Mouse (Mus musculus) embryonic facial prominence, embryonic 14.5 days (tissue): Measurements from ENCODE around the gene Cd6. TPM values are rescaled to one million over a fixed set of nuclear protein-coding genes. Genes with fewer than 3 reads are reported as not detected.

Source experiments
- ATAC-seq: fragments of 200-750 bp; cut with Nextera tagmentation; 2 replicates; pipeline ENCODE4 v1.8.0; 2017; ENCODE audit warnings: low read depth, moderate number of reproducible peaks, moderate TSS enrichment
- DNase-seq: peaks from one replicate; pipeline ENCODE4 v3.0.0-alpha.2; 2015; ENCODE audit warnings: low spot score
- H3K27ac ChIP-seq: fragments of 300-500 bp; sonication (generic); replicated peaks from 2 replicates; pipeline ENCODE4 v1.5.1; 2014; ENCODE audit warnings: low read depth, mild to moderate bottlenecking, low read length, moderate library complexity
- H3K27me3 ChIP-seq: fragments of 300-500 bp; sonication (generic); replicated peaks from 2 replicates; pipeline ENCODE4 v1.6.1; 2014; ENCODE audit warnings: low read length; ENCODE audit not compliant: control insufficient read depth, insufficient read depth
- H3K36me3 ChIP-seq: fragments of 300-500 bp; sonication (generic); 2 replicates; pipeline ENCODE4 v1.6.1; 2014; ENCODE audit warnings: low read length, mixed read lengths; ENCODE audit not compliant: control insufficient read depth, insufficient read depth
- H3K4me1 ChIP-seq: fragments of 300-500 bp; sonication (generic); 2 replicates; pipeline ENCODE4 v1.6.1; 2014; ENCODE audit warnings: antibody characterized with exemption, low read length; ENCODE audit not compliant: control insufficient read depth, insufficient read depth
- H3K4me2 ChIP-seq: fragments of 300-500 bp; sonication (generic); 2 replicates; pipeline ENCODE4 v1.6.1; 2014; ENCODE audit warnings: low read depth, mild to moderate bottlenecking, low read length, moderate library complexity, mixed read lengths
- H3K4me3 ChIP-seq: fragments of 300-500 bp; sonication (generic); 2 replicates; pipeline ENCODE4 v1.5.1; 2014; ENCODE audit warnings: low read depth, mild to moderate bottlenecking, low read length
- H3K9ac ChIP-seq: fragments of 300-500 bp; sonication (generic); 2 replicates; pipeline ENCODE4 v1.6.1; 2014; ENCODE audit warnings: low read depth, mild to moderate bottlenecking, low read length, moderate library complexity, mixed read lengths
- H3K9me3 ChIP-seq: fragments of 300-500 bp; sonication (generic); 2 replicates; pipeline ENCODE4 v1.6.1; 2016; ENCODE audit warnings: low read length; ENCODE audit not compliant: control insufficient read depth
- WGBS: fragments of 180-500 bp; shearing (Covaris S2); extraction: QIAGEN DNeasy Blood & Tissue Kit; methylation state at CpG from one replicate; pipeline ENCODE4 v1.1.7; 2014; 5-methylcytosine and 5-hydroxymethylcytosine counted together
- polyA plus RNA-seq: library from polyadenylated mRNA; unstranded; fragments of >200 nt; fragmentation: Nextera tagmentation; extraction: Ambion mirVana; gene quantifications from 2 replicates; pipeline ENCODE4 v1.2.1, GENCODE M21; 2014

Cd6 gene
- polyA plus RNA-seq, 1 experiment from 2014 or later, result not detected

- ATAC-seq (no peak), DNase-seq (no peak)
- Histone ChIP-seq H3K9me3 (no peaks in the 10 kb centered on the region), H3K27ac (no peak overlapping the region), H3K4me1 (no peaks in the 10 kb centered on the region), H3K27me3 (no peaks in the 10 kb centered on the region), H3K9ac (no peak overlapping the region), H3K4me2 (no peak overlapping the region), H3K36me3 (no peaks in the 10 kb centered on the region), H3K4me3 (no peak overlapping the region)
- WGBS, result 83% methylated on average over 6 of the region's 6 CpGs
These were observed 82.1 kb downstream of the Cd6 start for GRCm38 (mm10) chr19:10747718-10748117.

GRCm38 (mm10) chr19:10747182-10747581 lies 82.7 kb downstream of the Cd6 start:
- no peaks in the 10 kb centered on the region for H3K36me3 ChIP-seq
- no peaks in the 10 kb centered on the region for H3K27me3 ChIP-seq
- ATAC-seq (no peak), DNase-seq (no peak)
- 79% methylated on average over 7 of the region's 7 CpGs for WGBS
- H3K9me3 ChIP-seq, result no peaks in the 10 kb centered on the region
- no peaks in the 10 kb centered on the region for H3K4me1 ChIP-seq
- H3K4me3 ChIP-seq, result no peak overlapping the region
- no peak overlapping the region for H3K27ac ChIP-seq
- no peak overlapping the region for H3K4me2 ChIP-seq
- no peak overlapping the region for H3K9ac ChIP-seq

- H3K36me3 ChIP-seq, result no peaks in the 10 kb centered on the region
- no peak for DNase-seq
- 70% methylated on average over 3 of the region's 3 CpGs for WGBS
These were observed 87.3 kb downstream of the Cd6 start for GRCm38 (mm10) chr19:10742565-10742964.

GRCm38 (mm10) chr19:10742145-10742544 lies 87.7 kb downstream of the Cd6 start:
- 82% methylated on average over 6 of the region's 6 CpGs for WGBS
- Histone ChIP-seq H3K9ac (no peak overlapping the region), H3K27ac (no peak overlapping the region), H3K4me1 (no peaks in the 10 kb centered on the region), H3K4me3 (no peak overlapping the region), H3K9me3 (no peaks in the 10 kb centered on the region), H3K4me2 (no peak overlapping the region), H3K27me3 (no peaks in the 10 kb centered on the region), H3K36me3 (no peaks in the 10 kb centered on the region)
- ATAC-seq (no peak), DNase-seq (no peak)

More at GRCm38 (mm10) chr19:10742565-10742964, 87.3 kb downstream of the Cd6 start:
- Histone ChIP-seq H3K9ac (no peak overlapping the region), H3K4me3 (no peak overlapping the region), H3K4me1 (no peaks in the 10 kb centered on the region), H3K27ac (no peak overlapping the region), H3K27me3 (no peaks in the 10 kb centered on the region), H3K4me2 (no peak overlapping the region), H3K9me3 (no peaks in the 10 kb centered on the region)
- no peak for ATAC-seq

GRCm38 (mm10) chr19:10740641-10741440 lies 89.0 kb downstream of the Cd6 start:
- 0 out of 2 replicates have a peak, but pooled peaks have one; percentile 30 for ATAC-seq

GRCm38 (mm10) chr19:10739916-10740315 lies 89.9 kb downstream of the Cd6 start:
- Histone ChIP-seq H3K9me3 (no peaks in the 10 kb centered on the region), H3K27ac (no peak overlapping the region), H3K36me3 (no peaks in the 10 kb centered on the region), H3K4me2 (no peak overlapping the region), H3K27me3 (no peaks in the 10 kb centered on the region), H3K4me3 (no peak overlapping the region), H3K4me1 (no peaks in the 10 kb centered on the region), H3K9ac (no peak overlapping the region)
- 81% methylated on average over 4 of the region's 4 CpGs for WGBS
- DNase-seq (no peak), ATAC-seq (no peak)

More at GRCm38 (mm10) chr19:10740641-10741440, 89.0 kb downstream of the Cd6 start:
- WGBS, result 35% methylated on average over 11 of the region's 11 CpGs
- H3K4me1 ChIP-seq, result no peaks in the 10 kb centered on the region
- H3K9me3 ChIP-seq, result no peaks in the 10 kb centered on the region
- no peak overlapping the region for H3K4me2 ChIP-seq
- H3K27ac ChIP-seq, result no peak overlapping the region
- no peaks in the 10 kb centered on the region for H3K27me3 ChIP-seq
- no peak overlapping the region for H3K4me3 ChIP-seq
- no peak overlapping the region for H3K9ac ChIP-seq
- H3K36me3 ChIP-seq, result no peaks in the 10 kb centered on the region
- no peak for DNase-seq

Other genes starting within 250 kb of the Cd6 start
- gene Ddb1, start 224.7 kb downstream of the Cd6 start, polyA plus RNA-seq, result 349 and 405 TPM in 2 replicates
- gene Tkfc, start 224.4 kb downstream of the Cd6 start, polyA plus RNA-seq, result 13.9 and 15.4 TPM in 2 replicates
- 1.5 and 1.8 TPM in 2 replicates for gene Vwce, start 195.8 kb downstream of the Cd6 start, polyA plus RNA-seq
- gene Pga5, start 152.0 kb downstream of the Cd6 start, polyA plus RNA-seq, result 0.14 TPM in 1 of 2 replicates, not detected in the other
- 34.8 and 35.9 TPM in 2 replicates for gene Vps37c, start 141.3 kb downstream of the Cd6 start, polyA plus RNA-seq
- 0.58 and 0.78 TPM in 2 replicates for gene Cd5, start 91.1 kb downstream of the Cd6 start, polyA plus RNA-seq
- gene Slc15a3, start 9.7 kb upstream of the Cd6 start, polyA plus RNA-seq, result 0.84 and 1.3 TPM in 2 replicates
- 58.5 and 67.8 TPM in 2 replicates for gene Tmem132a, start 39.9 kb upstream of the Cd6 start, polyA plus RNA-seq
- gene Tmem109, start 51.9 kb upstream of the Cd6 start, polyA plus RNA-seq, result 131 and 137 TPM in 2 replicates
- gene Prpf19, start 65.2 kb upstream of the Cd6 start, polyA plus RNA-seq, result 41.9 and 46.1 TPM in 2 replicates
- 0.17 TPM in 1 of 2 replicates, not detected in the other for gene Zp1, start 90.6 kb upstream of the Cd6 start, polyA plus RNA-seq
- gene Ptgdr2, start 107.1 kb upstream of the Cd6 start, polyA plus RNA-seq, result 0.08 and 0.20 TPM in 2 replicates
- 22.4 and 25.2 TPM in 2 replicates for gene Ccdc86, start 119.2 kb upstream of the Cd6 start, polyA plus RNA-seq
- gene Ms4a10, start 144.6 kb upstream of the Cd6 start, polyA plus RNA-seq, result 0.53 and 0.89 TPM in 2 replicates
- gene Ms4a15, start 163.2 kb upstream of the Cd6 start, polyA plus RNA-seq, result not detected in 2 replicates
- gene Ms4a18, start 188.0 kb upstream of the Cd6 start, polyA plus RNA-seq, result not detected in 2 replicates